Mouse (Mus musculus) heart, postnatal 10 days (tissue): ENCODE measurements around the gene Adgre1. TPM values are rescaled to one million over a fixed set of nuclear protein-coding genes. Genes with fewer than 3 reads are reported as not detected.

Source experiments
- DNase-seq, 2 experiments: peaks; one replicate each; pipeline ENCODE4 v3.0.0; 2021
- intact Hi-C: fragments of 180-260 bp; cut with DNase I; formaldehyde crosslinking; loops from one replicate; pipeline ENCODE4 v1.15.1; 2025
- total RNA-seq, 2 experiments: library from RNA; stranded (reverse); gene quantifications; 2 replicates each; pipeline ENCODE4 v1.2.3; 2021

Adgre1 gene
- 1 to 10 TPM; 5.2 to 6.5 TPM for total RNA-seq

- intact Hi-C loops, result no loop called here
- DNase-seq, result peak; percentile 10 to 21
Observed at GRCm38 (mm10) chr17:57358441-57358840, at the start of gene Adgre1. Gene Adgre1 (plus strand): TSS chr17:57358691.

DNA sequence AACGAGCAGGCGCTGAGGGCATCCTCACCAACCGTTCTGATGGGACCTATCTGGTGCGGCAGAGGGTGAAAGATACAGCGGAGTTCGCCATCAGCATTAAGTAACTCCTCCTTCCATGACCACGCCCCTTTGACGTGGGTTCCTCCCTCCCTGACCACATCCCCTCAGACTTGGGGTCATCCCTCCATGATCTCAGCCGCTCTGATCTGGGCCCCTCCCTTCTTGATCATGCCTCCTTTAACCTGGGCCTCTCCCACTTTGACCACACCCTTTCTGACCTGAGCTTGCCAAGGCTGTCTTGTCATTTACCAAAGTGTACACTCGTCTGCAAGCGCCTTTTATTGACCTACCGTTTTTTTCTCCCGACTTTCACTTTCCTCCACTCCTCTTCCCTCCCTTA is 46.7 kb upstream of the Adgre1 start:
- intact Hi-C loops, result no loop called here
- DNase-seq, result no peak

DNA sequence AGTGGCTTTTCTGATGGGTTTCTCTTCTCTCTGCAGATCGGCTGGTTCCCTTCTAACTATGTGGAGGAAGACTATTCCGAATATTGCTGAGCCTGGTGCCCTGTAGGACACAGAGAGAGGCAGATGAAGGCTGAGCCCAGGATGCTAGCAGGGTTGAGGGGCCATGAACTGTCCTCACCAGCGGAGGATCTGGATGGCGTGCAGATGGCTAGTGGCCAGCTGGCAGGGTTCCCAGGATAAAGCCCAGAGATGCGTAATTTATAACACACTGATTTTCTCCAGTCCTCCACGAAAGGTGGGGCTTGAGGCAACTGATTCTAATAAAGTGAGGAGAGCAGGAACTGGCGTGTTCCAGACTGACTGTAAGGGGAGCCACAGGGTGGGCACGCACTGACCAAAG is 30.9 kb upstream of the Adgre1 start:
- intact Hi-C loops, result no loop called here
- peak in 1 of 2 experiments; percentile 18 for DNase-seq

DNA sequence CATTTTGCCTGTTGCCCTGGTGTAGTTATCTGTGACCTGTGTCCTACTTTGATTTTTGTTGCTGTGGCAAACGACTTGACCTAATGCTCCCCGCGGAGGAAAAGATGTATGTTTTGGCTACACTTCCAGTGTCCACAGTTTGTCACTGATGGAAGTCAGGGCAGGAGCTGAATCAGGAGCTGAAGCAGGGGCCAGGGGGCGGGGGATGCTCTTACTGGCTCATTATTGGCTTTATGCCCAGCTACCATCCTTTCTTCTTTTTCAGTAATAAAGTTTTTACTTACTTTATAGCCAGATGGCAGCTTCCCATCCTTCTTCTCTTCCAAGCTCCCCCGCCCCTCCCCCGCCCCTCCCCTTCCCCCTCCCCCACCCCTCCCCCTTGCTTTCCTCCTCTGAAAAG is 29.5 kb upstream of the Adgre1 start:
- intact Hi-C loops, result no loop called here
- no peak for DNase-seq

GRCm38 (mm10) chr17:57330993-57331392 is 27.5 kb upstream of the Adgre1 start:
- DNase-seq, result no peak
- intact Hi-C loops, result loop anchor here (5.0 to 10.0 kb wide), 2 partner anchors 334 to 526 kb away; partner anchors contain the start of gene Alkbh7

DNA sequence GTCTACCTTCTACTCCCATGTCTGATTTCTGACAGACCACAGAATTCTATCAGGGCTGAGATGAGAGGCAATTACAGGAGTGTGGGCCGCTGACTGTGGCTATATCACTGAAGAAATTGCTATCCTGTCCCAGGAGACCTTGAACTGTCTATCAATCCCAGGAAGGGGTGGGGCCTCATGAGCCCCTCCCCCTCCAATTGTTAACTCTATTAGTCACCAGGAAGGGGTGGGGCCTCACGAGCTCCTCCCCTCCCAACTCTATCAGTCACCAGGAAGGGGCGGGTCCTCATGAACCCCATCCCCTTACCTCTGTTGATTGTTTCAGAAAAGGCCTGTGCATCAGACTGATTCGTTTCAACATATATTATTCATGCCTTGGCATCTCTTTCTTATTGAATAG is 26.2 kb upstream of the Adgre1 start:
- intact Hi-C loops, result loop anchor here (5.0 to 10.0 kb wide), 2 partner anchors 335 to 527 kb away; partner anchors contain the start of gene Alkbh7
- no peak for DNase-seq

DNA sequence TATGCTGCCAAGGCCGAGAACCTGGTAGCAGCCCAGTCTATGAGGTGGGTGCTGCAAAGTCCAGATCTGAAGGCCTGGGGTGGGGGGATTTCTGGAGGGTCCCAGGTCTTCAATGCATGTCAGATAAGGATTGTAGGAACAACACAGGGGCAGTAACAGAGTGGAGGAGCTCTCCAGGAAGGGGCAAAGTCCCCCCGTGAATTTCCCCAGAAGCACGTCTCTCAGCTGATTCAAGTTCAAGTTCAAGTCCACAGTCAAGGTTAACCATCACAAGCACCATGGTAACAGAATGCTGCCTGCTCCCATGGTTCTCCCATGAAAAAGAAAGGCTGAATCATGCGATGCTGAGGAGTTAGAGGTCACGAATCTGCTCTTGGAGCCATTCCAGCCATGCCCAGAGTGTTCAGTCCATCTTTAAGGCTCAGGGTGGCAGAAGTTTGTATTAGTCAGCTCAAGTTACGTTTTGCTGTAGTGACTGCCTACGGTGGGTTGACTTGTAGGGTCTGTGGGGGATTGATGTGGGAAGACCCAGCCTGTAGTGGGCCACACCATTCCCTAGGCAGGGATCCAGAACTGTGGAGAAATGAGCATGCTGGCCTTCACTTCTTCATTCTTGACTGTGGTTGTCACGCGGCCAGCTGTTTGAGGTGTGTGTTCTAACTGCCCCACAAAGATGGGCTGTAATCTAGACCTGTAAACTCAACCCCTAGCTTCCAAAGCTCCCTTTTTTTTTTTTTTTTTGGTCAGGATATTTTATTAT is 24.3 kb upstream of the Adgre1 start:
- intact Hi-C loops, result loop anchor here (1.0 to 10.0 kb wide), 4 partner anchors 59 to 529 kb away; partner anchors contain the start of gene Alkbh7
- DNase-seq, result no peak

- intact Hi-C loops, result loop anchor here (1.0 to 10.0 kb wide), 5 partner anchors 60 to 530 kb away; partner anchors contain the start of gene Alkbh7
- DNase-seq, result peak; percentile 87 to 95
Observed at GRCm38 (mm10) chr17:57334761-57335150, 23.7 kb upstream of the Adgre1 start.

DNA sequence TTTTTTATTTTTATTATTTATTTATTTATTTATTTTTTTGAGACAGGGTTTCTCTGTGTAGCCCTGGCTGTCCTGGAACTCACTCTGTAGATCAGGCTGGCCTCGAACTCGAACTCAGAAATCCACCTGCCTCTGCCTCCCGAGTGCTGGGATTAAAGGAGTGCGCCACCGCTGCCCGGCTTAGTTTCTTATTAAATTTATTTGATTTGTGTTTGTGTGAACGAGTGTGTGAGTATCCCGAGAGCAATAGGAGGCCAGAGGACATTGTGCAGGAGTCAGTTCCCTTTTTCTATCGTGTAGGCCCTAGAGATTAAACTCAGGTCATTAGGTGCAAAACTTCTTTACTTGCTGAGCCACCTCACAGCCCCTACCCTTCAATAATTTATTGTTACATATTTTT is 23.3 kb upstream of the Adgre1 start:
- DNase-seq, result peak in 1 of 2 experiments; percentile 11
- intact Hi-C loops, result loop anchor here (1.0 to 10.0 kb wide), 3 partner anchors 60 to 530 kb away; no protein-coding TSS in a partner anchor

DNA sequence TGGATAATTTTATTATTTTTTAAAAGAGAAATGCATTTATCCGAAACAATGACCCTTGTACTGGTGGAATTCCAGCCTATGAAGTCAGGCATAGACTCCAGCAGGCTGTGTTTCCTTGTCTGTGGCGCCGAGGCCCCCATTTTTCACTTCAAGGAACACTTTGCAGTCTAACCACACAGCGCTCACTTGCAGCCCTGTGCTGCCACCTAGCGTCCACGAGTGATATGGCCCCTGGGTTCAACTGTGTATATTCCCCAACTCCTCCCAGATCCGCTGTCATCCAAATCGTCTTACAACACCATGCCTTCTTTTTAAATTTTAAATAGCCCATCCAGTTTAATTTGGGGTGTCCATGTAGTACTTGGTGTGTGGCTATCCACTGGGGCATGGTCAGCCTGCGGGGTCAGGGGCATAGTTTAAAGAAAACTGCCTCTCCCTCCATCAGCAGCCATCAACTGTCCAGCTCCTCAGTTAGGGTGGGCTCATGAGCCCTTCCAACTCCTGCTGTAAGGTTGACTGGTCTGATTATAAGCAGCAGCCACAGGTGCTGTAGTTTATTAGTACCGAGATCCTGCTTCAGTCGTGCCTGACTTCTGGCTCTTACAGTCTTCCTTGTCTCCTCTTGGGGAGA is 22.7 kb upstream of the Adgre1 start:
- peak; percentile 88 to 95 for DNase-seq
- intact Hi-C loops, result loop anchor here (1.0 to 10.0 kb wide), 3 partner anchors 61 to 531 kb away; no protein-coding TSS in a partner anchor

DNA sequence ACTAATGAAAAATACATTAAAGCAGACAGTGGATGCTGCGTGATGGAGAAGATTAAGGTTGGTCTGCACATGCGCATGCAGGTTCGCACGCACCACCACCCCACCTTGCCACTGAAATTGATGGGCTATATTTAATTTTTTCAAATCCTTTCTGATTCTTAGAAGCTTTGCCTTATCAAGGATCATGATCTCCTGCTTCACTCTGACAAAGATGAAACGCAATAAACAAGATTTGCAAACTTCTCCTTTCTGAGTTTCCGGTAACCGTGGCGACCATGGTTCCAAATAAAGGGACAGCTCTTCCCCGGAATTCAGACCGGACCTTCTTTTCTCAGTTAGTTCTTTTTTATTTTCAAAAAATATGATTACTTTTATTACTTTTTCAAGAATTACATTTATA is 20.5 kb upstream of the Adgre1 start:
- intact Hi-C loops, result loop anchor here (10.0 kb wide), 1 partner anchor 533 kb away; no protein-coding TSS in a partner anchor

GRCm38 (mm10) chr17:57339298-57339697 is 19.2 kb upstream of the Adgre1 start:
- DNase-seq, result no peak
- intact Hi-C loops, result loop anchor here (10.0 kb wide), 1 partner anchor 534 kb away; no protein-coding TSS in a partner anchor

More for the DNA sequence above, 20.5 kb upstream of the Adgre1 start:
- DNase-seq, result no peak

DNA sequence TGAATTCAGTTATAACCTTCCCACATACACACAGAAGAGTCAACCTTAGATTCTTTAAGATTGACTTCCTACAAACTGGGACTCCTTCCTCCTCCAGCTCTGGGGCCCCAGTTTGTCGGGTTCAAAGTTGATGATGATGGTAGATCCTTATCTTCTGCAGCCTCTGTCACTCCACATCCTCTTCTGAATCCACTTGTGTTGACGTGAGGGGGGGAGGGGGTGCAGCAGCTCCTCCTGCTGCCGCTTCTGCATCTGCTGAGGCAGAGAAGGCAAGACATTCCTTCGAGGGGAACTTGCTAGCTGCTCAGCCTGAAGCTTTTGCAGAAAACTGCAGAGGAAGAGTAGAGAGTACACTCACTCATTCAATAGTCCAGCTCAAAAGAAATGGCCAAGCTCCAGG is 16.9 kb upstream of the Adgre1 start:
- peak in 1 of 2 experiments; percentile 8 for DNase-seq

DNA sequence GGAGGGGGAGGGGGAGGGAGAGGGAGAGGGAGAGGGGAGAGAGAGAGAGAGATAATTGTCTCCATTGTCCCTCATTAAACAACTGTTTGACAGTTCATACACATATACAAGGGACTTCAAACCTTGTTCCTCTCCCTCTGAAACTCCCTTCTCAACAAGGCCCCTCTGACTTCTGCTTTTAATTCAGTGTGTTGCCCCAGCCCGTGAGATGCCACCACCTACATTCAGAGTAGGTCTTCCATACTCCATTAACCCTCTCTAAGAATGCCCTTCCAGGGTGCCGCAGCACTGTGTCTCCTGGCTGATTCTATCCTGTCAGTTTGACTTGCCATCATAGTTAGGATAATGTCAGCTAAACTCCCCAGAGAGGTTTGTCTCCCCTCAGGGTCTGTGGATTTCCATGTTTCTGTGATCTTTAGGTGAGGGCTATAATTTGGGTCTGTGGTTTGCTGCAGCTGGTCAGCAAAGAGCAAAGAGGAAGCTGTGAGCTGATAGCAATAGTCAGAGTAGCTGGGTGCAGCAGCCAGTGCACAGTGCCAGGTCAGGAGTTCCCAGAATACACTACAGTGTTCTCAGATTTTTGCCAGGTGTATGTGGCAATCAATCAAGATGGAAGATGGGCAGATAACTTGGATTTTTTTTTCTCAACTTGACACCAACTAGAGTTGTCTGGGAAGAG is 14.3 kb upstream of the Adgre1 start:
- DNase-seq, result peak in 1 of 2 experiments; percentile 8
- intact Hi-C loops, result no loop called here

More for the DNA sequence above, 16.9 kb upstream of the Adgre1 start:
- intact Hi-C loops, result no loop called here

DNA sequence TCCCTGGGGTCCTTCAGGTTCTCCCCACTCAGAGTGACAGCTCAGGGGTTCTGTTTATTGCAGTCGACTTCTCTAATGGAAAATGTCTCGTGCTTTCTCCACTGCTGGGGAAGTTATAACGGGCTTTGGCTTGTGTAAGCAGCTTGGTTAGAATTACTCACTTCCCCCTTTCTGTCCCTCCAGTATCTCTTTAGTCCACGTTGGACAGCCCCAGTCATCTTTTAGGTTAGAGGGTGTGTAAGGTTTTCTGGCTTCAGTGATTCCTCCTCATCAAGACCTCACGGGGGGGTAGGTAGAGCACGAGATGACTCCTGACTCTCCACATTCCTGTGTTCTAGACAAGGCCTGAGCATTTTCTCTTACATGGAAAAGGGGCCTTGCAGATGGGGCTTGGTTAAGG is 11.5 kb upstream of the Adgre1 start:
- intact Hi-C loops, result no loop called here
- DNase-seq, result peak in 1 of 2 experiments; percentile 14

- intact Hi-C loops, result no loop called here
- DNase-seq, result no peak
Observed at GRCm38 (mm10) chr17:57347781-57348180, 10.7 kb upstream of the Adgre1 start.

DNA sequence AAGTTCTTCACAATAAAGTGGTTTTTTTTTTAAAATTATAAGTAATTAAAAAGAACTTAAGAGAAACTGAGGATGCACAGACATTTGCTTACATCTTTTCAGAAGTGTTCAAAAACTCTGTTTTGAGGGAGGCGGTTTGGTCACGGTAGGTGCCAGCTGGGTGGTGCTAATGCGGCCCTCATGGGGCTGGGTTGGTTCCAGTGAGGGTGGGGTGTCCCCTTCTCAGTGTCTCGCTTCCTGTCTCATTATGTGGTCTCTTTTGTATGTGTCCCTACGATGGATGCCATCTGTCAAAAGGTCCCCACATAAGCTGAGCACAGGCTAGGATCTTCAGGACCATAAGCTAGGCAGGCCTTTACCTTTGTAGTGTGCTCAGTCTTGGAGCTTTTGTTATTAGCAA is 9.4 kb upstream of the Adgre1 start:
- intact Hi-C loops, result no loop called here
- DNase-seq, result no peak

GRCm38 (mm10) chr17:57350212-57350611 is 8.3 kb upstream of the Adgre1 start:
- no peak for DNase-seq
- intact Hi-C loops, result no loop called here

DNA sequence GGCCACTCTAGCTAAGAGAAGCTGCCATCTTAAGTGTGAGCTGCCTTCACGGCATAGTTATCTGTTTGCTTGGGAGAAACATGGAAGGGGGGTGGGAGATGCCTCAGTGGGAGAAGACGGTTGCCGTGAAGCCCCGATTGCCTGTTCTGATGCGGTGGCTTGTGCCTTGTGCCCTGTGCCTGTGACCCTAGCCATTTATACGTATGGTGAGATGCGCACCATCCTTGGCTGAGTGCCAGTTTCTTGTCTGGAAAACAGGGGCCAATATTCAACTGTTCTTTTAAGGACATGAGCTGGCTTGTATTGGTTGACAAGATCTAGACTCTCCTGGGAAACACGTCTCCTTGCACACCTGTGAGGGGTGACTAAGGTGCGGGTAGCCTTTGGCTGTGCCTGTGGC is 7.4 kb upstream of the Adgre1 start:
- intact Hi-C loops, result no loop called here
- DNase-seq, result no peak

GRCm38 (mm10) chr17:57359485-57360241 is 1.2 kb downstream of the Adgre1 start:
- DNase-seq, result no peak
- intact Hi-C loops, result no loop called here
